Mouse (Mus musculus) c-Kit-positive CD71-positive TER-119-negative erythroid progenitor cells, embryonic 14.5 days (primary cell): Measurements from ENCODE around the gene Scnn1g.

ENCODE experiments used
- DNase-seq: peaks from one replicate; pipeline ENCODE4 v3.0.0-alpha.2; 2013; ENCODE audit warnings: low read depth

Gene Scnn1g

DNA sequence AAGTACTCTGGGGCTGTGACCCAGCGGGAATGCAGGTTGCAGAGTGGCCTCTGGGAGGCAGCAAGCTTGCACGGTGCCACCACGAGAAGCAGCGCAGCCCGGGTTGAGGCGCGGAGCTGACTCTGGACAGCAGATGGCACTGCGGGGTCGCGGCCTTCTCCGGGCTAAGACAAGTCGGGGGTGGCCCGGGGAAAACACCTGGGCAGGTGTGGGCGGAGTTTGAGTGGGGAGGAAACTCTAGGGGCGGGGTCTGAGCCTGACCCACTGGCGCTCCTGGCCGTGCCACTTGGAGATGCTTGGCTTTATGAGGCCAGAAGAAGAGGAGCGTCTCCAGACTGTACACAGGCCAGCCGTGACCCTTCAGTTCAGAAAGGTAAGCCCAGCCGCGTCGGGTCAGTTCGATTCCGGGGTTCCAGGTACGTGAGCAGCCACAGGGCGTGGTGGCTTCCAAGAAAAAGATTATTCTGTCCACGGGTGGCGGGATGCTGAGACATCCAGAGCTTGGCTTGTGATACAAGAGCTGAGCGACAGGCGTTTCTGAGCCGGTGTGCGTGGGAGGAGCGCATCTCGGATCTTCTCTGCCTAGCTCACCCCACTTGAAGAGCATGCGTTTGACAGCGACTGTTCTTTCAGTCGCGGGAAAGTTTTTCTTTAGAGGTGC lies at the start of gene Scnn1g:
Gene Scnn1g, plus strand, starts transcription at position 309 of the 661 bp plus-strand sequence.
- DNase-seq, result peak; percentile 45

DNA sequence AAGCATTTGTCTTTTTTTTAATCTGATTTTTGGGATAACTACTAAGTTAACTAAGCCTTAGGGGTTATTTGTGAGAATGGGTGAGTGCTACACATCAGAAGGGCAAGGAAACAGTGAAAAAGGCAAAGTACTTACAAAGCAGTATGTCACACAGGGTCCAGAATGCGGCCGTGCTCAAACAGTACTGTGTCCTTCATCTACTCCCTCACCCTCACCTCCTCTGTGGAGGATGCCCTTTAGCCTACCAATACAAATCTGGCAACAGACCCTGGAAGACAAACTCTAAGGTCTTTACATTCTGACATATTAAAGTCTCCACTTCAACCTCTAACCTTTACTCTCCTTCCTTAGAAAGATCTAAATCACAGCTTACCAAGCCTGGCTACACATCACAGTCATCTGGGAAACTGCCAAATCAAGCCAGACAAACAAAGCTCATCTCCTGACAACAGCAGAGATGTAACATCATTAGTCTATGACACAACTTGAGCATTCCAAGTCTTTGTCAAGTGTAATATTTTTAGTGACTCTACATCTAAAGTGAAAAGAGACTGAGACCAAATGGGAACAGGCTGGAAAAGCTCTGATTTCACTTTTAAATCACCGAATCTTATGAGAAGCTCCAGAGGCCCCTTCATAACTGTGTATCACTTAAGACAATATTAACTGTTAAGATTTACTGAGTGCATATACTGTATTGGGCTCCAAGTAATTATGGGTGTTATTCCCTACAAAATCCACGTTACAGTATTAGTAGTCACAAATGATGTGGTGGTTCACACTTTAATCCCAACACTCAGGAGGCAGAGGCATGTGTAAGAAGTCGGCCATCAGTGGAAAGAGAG lies 48.9 kb upstream of the Scnn1g start:
- DNase-seq, result no peak

DNA sequence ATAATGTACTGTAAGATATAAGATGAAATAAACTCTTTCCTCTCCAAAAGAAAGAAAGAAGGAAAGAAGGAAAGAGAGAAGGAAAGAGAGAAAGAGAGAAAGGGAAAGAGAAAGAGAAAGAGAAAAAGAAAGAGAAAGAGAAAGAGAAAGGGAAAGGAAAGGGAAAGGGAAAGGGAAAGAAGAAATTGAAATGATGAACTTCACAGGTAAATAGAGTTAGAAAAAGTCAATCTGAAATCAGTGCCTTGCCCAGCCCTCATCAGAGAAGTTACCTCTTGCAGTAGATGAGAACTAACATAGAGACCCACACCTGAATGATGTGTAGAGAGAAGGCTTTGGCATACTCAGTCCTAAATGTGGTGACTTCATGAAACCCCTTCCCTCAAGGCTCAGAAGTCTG lies 44.9 kb upstream of the Scnn1g start:
- no peak for DNase-seq

DNA sequence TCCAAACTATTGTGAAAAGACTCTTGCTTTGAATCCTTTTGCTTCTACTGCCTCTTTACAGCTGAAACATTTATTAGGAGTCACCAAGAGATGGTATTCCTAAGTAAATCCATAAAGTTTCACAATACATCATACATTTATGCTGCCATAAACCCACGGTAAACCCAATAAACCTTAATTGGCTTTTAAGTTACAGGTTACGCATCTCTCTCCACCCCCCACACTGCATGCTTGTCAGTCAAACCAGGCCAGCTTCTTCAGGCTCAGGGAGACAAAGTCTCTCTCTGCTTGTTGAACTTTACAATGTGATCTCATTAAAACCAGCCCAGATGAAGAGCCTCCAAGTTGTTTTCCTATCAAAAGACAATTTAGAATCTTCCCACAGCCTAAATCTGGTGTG lies 42.5 kb upstream of the Scnn1g start:
- no peak for DNase-seq

DNA sequence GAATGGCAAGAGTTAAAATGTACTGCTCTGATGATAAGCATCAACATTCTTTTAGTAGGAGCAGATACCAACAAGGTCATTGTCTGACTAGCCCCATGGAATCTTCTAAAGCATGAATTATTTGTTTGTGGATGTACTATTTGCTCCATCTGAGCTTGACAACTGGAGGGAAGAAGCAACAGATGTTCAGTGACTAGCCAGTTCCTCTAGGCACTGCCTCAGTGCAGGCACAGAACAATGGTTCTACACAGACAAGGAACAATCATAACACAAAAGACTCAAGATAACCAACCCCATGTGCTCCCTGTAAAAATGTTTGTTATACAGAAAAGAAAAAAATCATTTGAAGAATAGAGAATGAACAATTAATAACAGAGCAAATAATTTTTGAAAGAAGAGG lies 37.1 kb upstream of the Scnn1g start:
- no peak for DNase-seq

DNA sequence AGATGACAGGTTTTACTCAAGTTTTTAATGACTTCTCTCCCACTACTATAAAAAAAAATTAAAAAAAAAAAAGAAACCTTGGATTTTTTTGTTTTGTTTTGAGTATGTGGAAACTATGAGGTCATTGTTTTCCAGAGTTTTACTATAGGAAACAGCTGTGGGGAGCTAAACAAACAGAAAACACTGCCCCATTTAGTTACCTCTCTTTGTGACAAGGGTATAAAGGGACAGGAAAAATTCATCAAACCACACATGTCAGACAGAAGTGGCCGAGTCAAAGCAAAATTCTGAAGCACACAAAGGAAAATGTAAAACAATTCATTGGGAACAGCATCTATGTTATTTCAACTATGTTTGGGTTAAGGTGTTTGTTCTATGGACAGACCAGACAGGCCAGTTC lies 36.7 kb upstream of the Scnn1g start:
- no peak for DNase-seq

DNA sequence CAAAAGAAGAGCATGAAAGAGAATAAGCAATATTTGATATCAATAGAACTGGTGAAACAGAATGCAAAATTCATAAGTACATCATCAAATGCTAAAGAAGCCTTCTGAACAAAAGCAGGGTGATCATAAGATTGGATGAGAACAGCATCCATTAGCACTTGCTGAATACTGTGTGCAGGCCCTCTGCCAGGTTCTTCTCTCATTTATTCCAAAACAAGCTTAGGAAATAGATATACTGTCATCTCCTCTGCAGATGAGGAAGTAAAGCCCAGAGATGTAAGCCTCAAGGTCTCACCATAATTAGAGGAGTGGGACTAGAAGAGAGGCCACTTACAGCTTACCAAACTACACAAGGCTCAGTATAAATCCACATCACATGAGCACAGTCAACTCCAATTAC lies 35.1 kb upstream of the Scnn1g start:
- DNase-seq, result no peak

DNA sequence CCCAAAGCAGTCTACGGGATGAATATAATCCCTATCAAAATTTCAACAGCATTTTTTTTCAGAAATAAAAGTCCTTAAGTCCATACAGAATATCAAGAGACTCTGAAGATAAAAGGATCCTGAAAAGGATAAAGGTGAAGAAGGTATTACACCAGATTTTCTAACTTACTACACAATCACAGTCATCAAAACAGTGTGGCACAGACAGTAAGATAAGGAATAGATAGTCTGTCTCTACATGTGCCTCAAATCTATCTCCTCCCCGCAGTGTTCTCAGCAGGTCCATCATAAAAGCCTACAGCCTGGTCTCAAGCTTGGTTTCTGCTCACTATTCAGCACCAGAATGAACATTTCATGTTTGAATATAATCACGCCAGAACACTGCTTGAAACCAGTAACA lies 33.8 kb upstream of the Scnn1g start:
- no peak for DNase-seq

DNA sequence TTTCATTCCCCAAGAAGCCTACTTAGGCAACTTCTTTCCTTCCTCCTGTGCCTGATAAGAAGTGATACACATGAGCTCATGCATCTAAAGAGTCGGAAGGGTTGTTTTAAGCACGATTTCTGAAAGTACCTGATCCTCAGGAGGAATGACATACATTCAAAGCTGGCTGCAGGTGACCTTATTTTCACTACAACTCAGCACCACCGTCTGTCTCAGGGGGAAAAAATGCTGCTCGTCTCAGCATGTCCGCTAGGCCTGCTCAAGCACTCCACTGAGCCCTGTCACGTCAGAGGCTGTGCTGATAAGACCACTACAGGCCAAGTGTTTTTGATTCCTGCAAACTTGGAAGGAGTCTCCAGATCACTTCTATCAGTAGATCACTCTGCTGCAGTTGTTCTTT lies 32.3 kb upstream of the Scnn1g start:
- DNase-seq, result no peak

DNA sequence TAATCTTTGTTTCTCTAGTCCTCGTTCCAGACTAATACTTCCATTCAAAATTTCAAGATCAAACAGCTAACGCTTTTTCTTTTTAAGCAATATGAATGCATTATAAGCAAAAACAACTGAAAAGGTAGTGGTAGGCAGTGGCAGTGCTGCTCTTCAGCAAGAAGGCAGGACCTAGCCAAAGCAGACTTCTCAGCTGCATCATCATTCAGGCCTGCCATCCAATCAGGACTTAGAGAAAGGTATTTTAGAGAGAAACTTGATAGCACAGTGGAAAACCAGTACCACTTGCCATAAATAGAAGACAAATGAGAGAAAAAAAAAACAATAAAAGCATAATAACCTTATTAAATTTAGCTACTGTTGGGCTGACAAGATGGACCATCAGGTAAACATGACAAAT lies 29.2 kb upstream of the Scnn1g start:
- no peak for DNase-seq

DNA sequence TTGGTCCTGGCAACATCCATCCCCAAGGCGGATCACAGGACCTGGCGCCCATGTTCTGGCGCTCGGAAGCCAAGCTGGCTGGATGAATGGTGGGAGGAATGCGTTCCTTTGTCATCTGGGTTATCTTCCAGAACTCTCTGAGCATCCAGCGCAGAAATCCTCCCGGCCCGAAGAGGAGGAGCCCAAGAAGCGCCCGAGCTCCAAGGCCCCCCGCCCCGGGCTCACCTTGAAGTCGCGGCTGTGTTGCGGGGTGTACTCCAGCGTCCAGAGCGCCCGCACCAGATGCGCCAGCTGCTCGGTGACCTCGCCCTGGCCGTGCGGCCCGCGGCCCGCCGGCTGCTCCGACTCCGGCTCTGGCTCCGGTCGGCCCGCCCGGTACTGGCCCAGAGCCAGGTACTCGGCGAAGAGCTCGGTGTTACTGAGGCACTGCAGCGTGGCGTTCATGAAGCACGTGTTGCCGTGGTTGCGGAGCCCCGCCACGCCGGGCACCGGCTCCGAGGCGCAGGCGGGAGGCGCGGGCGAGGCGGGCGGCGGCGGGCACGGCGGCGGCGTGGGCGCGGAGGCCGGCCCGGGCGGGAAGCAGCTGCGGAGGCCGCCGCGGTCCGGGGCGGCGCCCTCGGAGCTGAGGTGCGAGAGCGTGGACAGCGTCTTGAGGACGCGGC lies 27.7 kb upstream of the Scnn1g start:
- DNase-seq, result peak; percentile 4

DNA sequence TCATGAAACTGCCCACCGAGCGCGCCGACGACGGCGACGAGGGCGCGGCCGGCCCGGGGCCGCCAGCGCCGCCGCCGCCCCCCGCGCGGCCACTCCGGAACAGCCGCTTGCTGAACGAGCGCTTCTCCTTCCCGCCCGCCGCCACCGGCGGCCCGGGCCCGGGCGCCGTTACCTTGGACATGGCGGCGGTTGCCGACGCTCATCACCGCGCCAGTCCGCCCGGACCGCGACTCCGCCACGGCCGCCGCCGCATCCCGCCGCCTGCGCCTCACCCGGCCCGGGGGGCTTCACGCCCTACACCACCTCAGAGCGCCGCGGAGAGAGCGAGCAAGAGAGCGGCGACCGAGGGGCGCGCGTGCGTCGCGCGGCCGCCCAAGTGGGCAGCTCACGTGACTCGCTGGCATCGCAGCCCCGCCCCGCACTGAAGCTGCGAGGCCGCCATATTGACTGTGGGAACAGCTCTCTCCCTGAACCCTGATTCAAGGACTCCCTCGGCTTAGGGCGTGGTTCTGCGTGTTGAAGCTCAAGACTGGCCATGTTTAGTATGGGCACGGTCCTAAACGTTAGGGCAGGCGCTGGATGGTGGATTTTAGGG lies 27.1 kb upstream of the Scnn1g start, which contains the start of gene Usp31:
Gene Usp31, minus strand, starts transcription at position 181 of the 595 bp plus-strand sequence.
- peak; percentile 89 for DNase-seq

DNA sequence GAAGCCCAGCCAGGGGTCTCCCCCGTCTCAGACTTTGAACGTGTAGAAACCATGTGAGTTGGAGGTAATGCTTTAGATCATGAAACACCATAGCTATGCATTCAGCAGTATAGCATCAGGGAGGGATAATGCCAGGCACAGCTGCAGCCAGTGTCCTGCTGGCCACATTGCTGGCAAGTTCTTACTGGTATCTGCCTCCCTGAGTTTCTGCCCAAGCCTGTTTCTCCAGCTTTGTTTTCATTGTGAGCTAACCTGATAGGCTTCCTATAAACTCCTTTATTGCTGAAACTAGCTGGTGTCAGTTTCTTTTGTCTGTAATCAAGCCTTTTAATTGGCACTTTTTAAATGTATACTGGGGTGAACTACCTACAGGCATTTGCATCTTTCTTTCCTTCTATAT lies 23.1 kb upstream of the Scnn1g start:
- no peak for DNase-seq

DNA sequence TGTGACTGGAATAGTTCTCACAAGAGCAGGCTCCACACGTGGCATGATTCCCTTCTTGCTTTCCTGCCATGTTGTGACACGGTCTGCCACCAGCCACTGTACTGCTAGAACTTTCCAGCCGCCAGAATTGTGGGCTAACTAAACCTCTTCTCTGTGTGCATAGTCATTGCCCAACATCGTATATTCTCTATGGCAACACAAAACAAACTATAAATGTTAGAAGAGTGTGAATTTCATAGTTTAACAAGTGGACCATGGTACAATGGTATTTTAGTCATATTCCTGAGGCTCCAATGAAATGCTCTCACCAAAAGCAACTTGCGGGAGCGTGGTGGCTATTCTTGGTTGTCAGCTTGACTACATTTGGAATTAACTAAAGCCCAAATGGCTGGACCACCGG lies 17.2 kb upstream of the Scnn1g start:
- no peak for DNase-seq

DNA sequence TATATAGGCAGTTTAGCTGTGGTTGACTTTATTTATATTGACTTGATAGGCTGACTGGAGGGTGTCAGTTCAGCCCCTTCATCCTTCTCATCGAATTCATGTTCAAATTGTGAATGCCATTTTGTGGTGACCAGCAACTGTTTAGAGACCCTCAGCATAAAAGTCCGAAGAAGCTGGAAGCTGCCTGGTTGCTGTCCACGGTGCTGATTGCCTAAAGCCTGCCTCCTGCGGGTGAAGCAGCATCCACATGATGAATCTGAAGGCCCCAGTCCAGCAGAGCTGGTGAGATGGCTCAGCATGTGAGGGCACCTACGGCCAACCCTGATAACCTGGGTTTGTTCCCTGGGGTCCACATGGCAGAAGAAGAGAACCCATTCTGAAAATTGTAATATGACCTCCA lies 4.1 kb upstream of the Scnn1g start:
- DNase-seq, result peak; percentile 25

DNA sequence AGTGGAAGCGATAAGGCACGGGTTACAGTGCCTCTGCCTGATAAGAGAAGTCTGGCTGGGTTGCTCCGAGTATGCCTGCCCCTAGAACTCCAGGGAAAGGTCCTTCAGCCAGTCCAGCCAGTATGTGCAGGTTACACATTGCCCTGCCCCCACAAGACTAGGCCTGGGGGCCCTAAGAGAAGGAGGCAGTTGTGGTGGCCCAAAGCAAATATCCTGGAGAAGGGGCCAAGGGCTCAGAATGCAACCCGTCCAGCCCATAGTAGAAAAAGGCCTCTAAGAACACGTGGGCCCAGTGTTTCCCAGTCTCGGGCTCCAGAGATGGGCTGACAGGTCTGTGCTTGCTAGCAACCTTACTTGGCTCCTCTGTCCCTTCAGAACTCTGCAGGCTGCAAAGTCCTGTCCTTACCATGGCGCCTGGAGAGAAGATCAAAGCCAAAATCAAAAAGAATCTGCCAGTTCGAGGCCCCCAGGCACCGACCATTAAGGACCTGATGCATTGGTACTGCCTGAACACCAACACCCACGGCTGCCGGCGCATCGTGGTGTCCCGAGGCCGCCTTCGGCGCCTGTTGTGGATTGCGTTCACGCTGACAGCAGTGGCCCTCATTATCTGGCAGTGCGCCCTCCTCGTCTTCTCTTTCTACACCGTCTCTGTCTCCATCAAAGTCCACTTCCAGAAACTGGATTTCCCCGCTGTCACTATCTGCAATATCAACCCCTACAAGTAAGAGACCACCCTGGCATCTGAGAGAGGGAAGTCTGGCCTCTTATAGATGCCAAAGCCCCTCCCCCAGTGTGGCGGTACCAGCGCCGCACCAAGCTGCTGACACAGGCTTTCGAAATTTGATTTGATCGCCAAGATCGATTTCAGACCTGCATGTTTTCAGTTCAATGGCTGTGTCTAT lies 3.5 kb downstream of the Scnn1g start:
- DNase-seq, result no peak

DNA sequence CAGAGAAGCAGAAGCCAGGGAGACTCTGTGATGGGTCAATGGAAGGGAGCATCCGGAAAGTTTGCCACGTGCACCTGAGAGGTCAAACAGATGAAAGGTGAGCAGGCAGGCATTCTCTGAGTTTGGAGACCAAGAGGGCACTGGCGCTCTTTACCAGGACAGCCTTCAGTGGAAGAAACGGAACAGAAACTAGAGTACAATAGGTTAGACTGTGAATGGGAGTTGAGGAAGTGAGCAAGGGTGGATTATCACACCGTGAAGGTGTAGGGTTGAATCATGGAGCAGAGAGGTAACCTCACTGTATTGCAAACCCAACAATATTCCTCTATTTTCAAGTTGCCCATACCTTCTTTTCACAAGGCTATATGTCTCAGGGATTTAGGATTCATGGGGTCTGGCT lies 16.0 kb downstream of the Scnn1g start:
- no peak for DNase-seq

DNA sequence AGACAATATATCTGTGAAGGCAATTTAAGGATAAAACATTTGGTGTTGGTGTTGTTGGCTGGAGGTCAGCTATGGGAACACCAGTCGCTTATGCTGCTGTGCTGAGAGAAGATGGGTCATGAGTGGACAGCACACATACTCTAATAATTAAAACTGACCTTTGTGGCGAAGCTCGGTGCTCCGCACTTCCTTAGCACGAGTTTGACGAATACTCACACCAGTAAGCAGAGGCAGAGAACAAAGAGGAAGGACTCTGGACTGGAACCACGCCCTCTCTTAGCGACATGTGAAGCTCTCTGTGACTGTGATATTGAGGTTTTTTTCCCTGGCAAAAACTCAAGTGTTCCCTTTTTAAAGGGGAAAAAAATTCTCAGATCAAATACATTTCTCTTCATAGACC lies 20.5 kb downstream of the Scnn1g start:
- no peak for DNase-seq

DNA sequence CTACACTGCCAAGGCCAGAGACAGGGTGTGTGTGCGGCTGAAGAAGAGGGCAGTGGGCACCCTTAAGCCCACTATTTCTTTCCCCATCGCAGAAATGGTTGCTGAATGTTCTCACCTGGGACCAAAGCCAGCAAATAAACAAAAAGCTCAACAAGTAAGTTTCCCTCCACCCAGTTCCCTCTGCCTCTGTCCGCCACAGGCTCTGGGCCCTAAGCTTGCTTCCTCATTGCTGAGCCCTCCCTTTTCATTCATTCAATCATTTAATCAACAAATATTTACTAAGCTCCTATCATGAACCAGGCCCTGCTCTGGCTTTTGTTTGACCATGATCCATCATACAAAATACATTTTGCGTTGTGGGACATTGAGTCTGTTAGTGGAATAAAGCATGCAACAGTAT lies 29.0 kb downstream of the Scnn1g start:
- no peak for DNase-seq

DNA sequence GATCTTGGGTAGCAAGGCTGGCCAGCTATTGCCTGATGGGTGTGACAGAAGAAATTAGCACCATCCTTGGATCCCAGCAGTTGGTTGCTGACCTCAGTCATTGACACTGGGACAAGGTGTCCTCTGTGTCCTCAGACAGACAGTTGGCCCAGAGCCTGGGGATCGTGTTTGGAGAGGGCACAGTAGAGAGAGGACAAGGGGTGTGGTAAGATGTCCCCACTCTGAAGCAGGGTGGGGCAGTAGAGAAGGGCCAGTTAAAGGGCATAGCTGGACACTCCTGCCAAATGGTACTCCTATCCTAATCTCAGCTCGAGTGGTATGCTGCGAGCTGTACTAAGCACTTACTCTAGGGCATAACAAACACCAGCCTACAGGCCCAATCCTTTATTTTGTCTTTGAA lies 33.6 kb downstream of the Scnn1g start:
- no peak for DNase-seq

DNA sequence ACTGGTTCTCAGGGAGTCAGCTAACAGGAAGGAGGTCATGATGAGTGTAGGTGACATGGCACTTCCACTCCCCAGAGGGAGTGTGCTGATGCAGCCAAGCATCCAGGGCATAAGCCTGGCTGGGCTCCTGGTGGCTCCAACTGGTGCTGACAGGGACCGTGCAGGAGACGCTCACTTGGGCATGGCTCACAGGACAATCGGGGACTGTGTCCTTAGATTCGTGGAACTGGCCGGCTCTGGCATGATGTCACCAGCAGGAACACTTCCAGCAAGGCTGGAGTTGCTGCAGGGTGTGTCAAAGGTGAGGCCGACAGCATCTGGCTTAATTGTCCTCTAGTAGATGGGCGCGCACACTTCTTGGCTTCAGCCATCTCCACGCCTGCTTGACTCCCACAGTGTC lies 34.7 kb downstream of the Scnn1g start:
- no peak for DNase-seq

DNA sequence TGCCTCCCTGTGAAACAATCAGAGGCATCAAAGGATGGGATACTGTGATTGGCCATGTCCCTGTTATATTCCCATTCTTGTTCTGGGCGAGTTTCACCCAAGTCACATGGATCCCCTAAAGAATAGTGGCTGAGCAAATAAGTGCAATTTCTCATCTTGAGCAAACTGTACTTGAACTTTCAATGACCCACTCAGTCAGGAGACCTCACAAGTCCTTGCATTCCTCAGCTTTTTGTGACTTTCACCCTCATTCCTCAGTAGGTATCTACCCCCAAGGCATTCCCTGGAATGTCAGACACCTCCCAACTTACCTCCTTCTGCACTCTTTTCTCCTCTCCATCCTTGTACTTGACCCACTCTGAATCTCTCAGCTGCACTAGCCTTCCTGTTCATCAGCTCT lies 44.3 kb downstream of the Scnn1g start:
- no peak for DNase-seq
